Mouse (Mus musculus) C2C12 (cell line): ENCODE measurements at regions not wholly inside any gene's neighbourhood (a gene's known extent, or its start where the extent isn't known, plus 50 kb on each side); places are given as distances from the start of the nearest gene placed in this dataset.
A peak's percentile ranks its signal among the peaks of the same experiment; 100 is the strongest.

Source experiments
- H3K27me3 ChIP-seq: one replicate; pipeline ENCODE4 v1.6.1; 2011; ENCODE audit not compliant: control insufficient read depth, insufficient read depth, insufficient read length
- H3K36me3 ChIP-seq: one replicate; pipeline ENCODE4 v1.6.1; 2011; ENCODE audit not compliant: control insufficient read depth, insufficient read depth
- H3K4me3 ChIP-seq: one replicate; pipeline ENCODE4 v1.5.1; 2011; ENCODE audit warnings: mild to moderate bottlenecking, control low read depth; ENCODE audit not compliant: poor library complexity, insufficient read depth, severe bottlenecking
- H3K79me2 ChIP-seq: one replicate; pipeline ENCODE4 v1.6.1; 2011; ENCODE audit not compliant: control insufficient read depth, insufficient read depth
- H3K79me3 ChIP-seq: one replicate; pipeline ENCODE4 v1.6.1; 2011; ENCODE audit warnings: low read depth, control low read depth
- H3ac ChIP-seq: one replicate; pipeline ENCODE3; 2011; ENCODE audit warnings: low read depth; ENCODE audit not compliant: control insufficient read depth, insufficient read length
- CEBPB ChIP-seq: IDR thresholded peaks from one replicate; pipeline ENCODE4 v1.6.1; 2011; ENCODE audit warnings: low read depth, mild to moderate bottlenecking, control low read depth, moderate library complexity
- CTCF ChIP-seq: IDR thresholded peaks from one replicate; pipeline ENCODE4 v1.5.1; 2011; ENCODE audit not compliant: control insufficient read depth, insufficient read depth, insufficient read length
- FOSL1 ChIP-seq: IDR thresholded peaks from one replicate; pipeline ENCODE4 v1.8.0; 2011; ENCODE audit warnings: mild to moderate bottlenecking, low read length; ENCODE audit not compliant: poor library complexity, insufficient read depth, severe bottlenecking
- MAX ChIP-seq: IDR thresholded peaks from one replicate; pipeline ENCODE4 v1.6.1; 2011; ENCODE audit warnings: mild to moderate bottlenecking, control low read depth
- MYOD1 ChIP-seq: IDR thresholded peaks from one replicate; pipeline ENCODE4 v1.6.1; 2011; ENCODE audit warnings: low read depth; ENCODE audit not compliant: control insufficient read depth, insufficient read length
- MYOG ChIP-seq: IDR thresholded peaks from one replicate; pipeline ENCODE4 v1.6.1; 2011; ENCODE audit not compliant: control insufficient read depth, insufficient read length; ENCODE audit errors: extremely low read depth
- USF1 ChIP-seq: IDR thresholded peaks from one replicate; pipeline ENCODE4 v1.6.1; 2011; ENCODE audit warnings: low read depth, mild to moderate bottlenecking, control low read depth, moderate library complexity

GRCm38 (mm10) chr11:63338277-63338676 lies 209.5 kb downstream of the Pmp22 start:
- Histone ChIP-seq H3K79me2 (no peaks in the 10 kb centered on the region), H3K4me3 (no peak overlapping the region), H3K79me3 (no peaks in the 10 kb centered on the region), H3K36me3 (no peaks in the 10 kb centered on the region), H3K27me3 (no peaks in the 10 kb centered on the region), H3ac (no peak overlapping the region)
- no peak for TF ChIP-seq MYOD1
- no peak for TF ChIP-seq MYOG
- no peak for TF ChIP-seq FOSL1
- no peak for TF ChIP-seq USF1

DNA sequence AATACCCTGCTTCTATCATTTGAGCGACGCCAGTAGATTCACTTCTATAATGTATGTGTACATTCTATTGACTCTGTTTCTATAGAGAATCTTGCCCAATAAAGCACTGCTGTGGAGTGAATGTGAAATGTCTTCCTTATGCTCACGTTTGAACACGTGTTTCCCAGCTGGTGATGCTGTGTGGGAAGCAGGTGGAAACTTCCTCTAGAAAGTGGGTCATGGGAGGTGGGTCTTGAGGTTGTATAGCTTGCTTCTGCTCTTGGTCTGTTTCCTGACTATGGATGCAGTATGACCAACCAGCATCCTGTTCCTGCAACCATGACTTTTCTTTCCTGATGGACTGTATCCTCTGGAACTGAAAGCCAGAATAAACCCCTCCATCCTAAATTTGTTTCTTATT lies 216.9 kb downstream of the Pmp22 start:
- no peaks in the 10 kb centered on the region for H3K79me2 ChIP-seq

DNA sequence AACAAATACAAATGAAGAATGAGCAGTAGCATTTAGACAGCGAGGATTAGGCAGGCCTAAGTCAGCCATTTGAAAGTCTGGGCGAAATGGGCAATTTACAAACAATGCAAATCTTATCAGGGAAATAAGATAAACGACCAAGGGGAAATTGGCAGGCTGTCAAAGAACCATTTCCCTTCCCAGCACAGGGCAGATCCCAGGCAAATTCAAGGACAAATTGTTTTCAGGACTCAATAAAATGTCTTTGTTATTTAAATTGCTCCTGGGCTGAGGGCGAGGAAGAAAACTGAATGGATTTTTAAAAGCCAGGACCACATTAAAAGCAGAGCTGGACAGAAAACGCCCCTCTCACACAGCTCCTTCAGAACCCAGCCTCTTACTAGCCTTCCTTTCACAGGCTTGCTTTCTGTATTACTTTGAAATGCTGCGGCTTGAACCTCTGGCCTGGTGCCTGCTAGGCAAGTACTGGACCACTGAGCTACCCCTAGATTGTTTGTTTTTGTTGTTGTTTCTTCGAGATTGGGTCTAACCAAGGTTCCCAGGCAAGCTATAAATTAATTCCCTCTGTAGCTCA lies 221.4 kb downstream of the Pmp22 start:
- no peak for TF ChIP-seq FOSL1
- no peak for TF ChIP-seq MAX
- TF ChIP-seq MYOG: no peak
- no peak for TF ChIP-seq CEBPB
- TF ChIP-seq MYOD1: no peak
- no peak for TF ChIP-seq CTCF
- no peak for TF ChIP-seq USF1
- H3K79me3 ChIP-seq: no peaks in the 10 kb centered on the region
- no peaks in the 10 kb centered on the region for H3K79me2 ChIP-seq
- no peaks in the 10 kb centered on the region for H3K36me3 ChIP-seq
- no peak overlapping the region for H3K4me3 ChIP-seq
- H3K27me3 ChIP-seq: peaks cover 3% of the 10 kb centered on the region
- no peak overlapping the region for H3ac ChIP-seq

More for the DNA sequence above, 216.9 kb downstream of the Pmp22 start:
- TF ChIP-seq CEBPB: no peak
- TF ChIP-seq FOSL1: no peak
- no peak for TF ChIP-seq USF1
- TF ChIP-seq CTCF: no peak
- TF ChIP-seq MYOG: no peak
- TF ChIP-seq MAX: no peak
- no peak for TF ChIP-seq MYOD1
- Histone ChIP-seq H3K36me3 (no peaks in the 10 kb centered on the region), H3K4me3 (no peak overlapping the region), H3ac (no peak overlapping the region), H3K79me3 (no peaks in the 10 kb centered on the region), H3K27me3 (peaks cover 3% of the 10 kb centered on the region)

- no peak overlapping the region for H3ac ChIP-seq
- H3K79me2 ChIP-seq: no peaks in the 10 kb centered on the region
- H3K27me3 ChIP-seq: peaks cover 6% of the 10 kb centered on the region
- H3K79me3 ChIP-seq: no peaks in the 10 kb centered on the region
- no peak for TF ChIP-seq MYOD1
- TF ChIP-seq CEBPB: no peak
- TF ChIP-seq MAX: no peak
- TF ChIP-seq MYOG: no peak
- no peaks in the 10 kb centered on the region for H3K36me3 ChIP-seq
- no peak overlapping the region for H3K4me3 ChIP-seq
Observed at GRCm38 (mm10) chr11:63351999-63352398, 223.2 kb downstream of the Pmp22 start.

DNA sequence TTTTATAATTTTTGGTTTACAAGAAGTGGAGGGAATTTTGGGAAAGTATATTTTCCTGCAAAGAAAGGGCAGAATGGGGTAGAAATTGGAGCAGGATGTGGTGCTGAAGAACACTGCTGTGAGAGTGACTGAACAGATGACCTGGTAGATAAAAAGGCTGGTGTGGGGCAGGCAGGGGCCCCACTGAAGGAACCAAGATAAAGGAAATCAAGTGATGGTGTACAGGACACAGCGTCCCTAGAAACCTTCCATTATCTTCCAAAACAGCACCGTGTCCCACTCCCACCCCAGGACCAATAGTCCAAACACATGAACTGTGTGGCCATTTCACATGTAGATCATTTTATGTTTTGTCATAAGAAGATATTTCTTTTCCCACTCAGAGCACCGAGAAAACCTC lies 224.2 kb downstream of the Pmp22 start:
- no peak for TF ChIP-seq CEBPB
- no peak for TF ChIP-seq MYOD1
- no peak for TF ChIP-seq MAX
- no peak for TF ChIP-seq CTCF
- no peak for TF ChIP-seq USF1
- TF ChIP-seq MYOG: no peak
- TF ChIP-seq FOSL1: no peak
- no peak overlapping the region for H3K4me3 ChIP-seq
- H3K27me3 ChIP-seq: peaks cover 7% of the 10 kb centered on the region
- H3ac ChIP-seq: no peak overlapping the region
- no peaks in the 10 kb centered on the region for H3K79me2 ChIP-seq
- H3K79me3 ChIP-seq: no peaks in the 10 kb centered on the region
- no peaks in the 10 kb centered on the region for H3K36me3 ChIP-seq

- Histone ChIP-seq H3K4me3 (no peak overlapping the region), H3K27me3 (peaks cover 7% of the 10 kb centered on the region), H3K79me2 (no peaks in the 10 kb centered on the region), H3K36me3 (no peaks in the 10 kb centered on the region), H3ac (no peak overlapping the region), H3K79me3 (no peaks in the 10 kb centered on the region)
- TF ChIP-seq MYOD1 (peak; percentile 23), CTCF (no peak)
Observed at GRCm38 (mm10) chr11:63353671-63354070, 224.9 kb downstream of the Pmp22 start.
